In the genomic region with DNA sequence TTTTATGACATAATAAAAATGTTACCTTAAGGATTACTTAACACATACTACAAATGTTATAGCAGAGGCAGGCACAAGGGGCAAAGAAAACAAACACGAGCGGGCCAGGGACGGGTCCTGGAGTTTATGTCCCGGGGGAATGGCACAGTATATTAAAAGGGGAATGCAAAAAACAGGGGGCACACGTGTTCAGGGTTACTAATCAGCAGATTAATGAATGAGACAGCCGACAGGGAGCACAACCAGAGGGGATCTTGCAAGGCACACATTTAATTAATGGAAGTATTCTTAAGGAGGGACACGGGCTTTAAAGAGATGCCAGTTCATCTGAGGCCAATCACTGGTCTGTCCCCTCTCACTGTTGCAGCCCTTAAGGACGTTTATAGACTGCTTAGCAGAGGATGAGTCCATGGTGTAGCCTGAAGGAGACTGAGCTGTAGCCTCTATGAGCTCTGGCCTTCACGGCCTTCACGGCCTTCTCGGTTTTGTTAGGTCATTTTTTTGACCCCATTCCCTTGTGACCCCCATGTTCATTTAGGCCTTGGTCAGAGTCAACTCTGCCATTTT, we compare ENCODE assay signal across 9 mouse cellular contexts. TPM values are rescaled to one million over a fixed set of nuclear protein-coding genes. Genes with fewer than 3 reads are reported as not detected.
DNase-seq lines count a peak whose midpoint lies in the region; ATAC-seq and TF ChIP-seq lines count a peak whose summit lies in the region.
"Had no signal": no experiment of that assay in that cellular context is flagged by ENCODE, and none has a peak within 500 bp of the region (broad histone marks: within the 10 kb centered on the region; RNA-seq: fewer than 3 reads in every experiment).

No protein-coding gene starts in this region.

- H3K4me2 ChIP-seq in hindbrain, embryonic 12.5 days (replicated peaks) = peak overlapping the region; percentile 22
- H3K4me2 ChIP-seq in midbrain, embryonic 12.5 days (replicated peaks) = no peak overlapping the region
- H3K4me2 ChIP-seq: heart, embryonic 15.5 days had no signal

- peak; percentile 47 for DNase-seq in embryo, embryonic 11 days
- no peak for DNase-seq in embryo, embryonic 10 days (ENCODE audit: low spot score)
- peak; percentile 88 for DNase-seq in brain, embryonic 14.5 days (ENCODE audit: low read depth)
- no peak for DNase-seq in urinary bladder, adult 18-20 months (ENCODE audit: low spot score in 2 of 2)
- DNase-seq in B cell, adult 2 months = no peak
- DNase-seq in right cerebral cortex, adult 18-20 months = no peak

- H3K36me3 ChIP-seq in hindbrain, embryonic 12.5 days = 0 out of 2 replicates have a peak, but pooled peaks cover 3% of the 10 kb centered on the region
- peaks cover 7% of the 10 kb centered on the region; the same call in 1 of the 2 replicates for H3K36me3 ChIP-seq in midbrain, embryonic 12.5 days

- TF ChIP-seq CTCF in brain, embryonic 14.5 days (IDR thresholded peaks at IDR 0.05; ENCODE audit: borderline replicate concordance, extremely low read depth, insufficient read depth, insufficient read length) = no peak

- H3K9me3 ChIP-seq in hindbrain, embryonic 12.5 days (replicated peaks) = no peaks in the 10 kb centered on the region
- no peaks in the 10 kb centered on the region for H3K9me3 ChIP-seq in midbrain, embryonic 12.5 days
- H3K9me3 ChIP-seq: heart, embryonic 15.5 days had no signal

- no peak overlapping the region for H3K9ac ChIP-seq in hindbrain, embryonic 12.5 days
- no peak overlapping the region for H3K9ac ChIP-seq in midbrain, embryonic 12.5 days (replicated peaks)
- H3K9ac ChIP-seq: heart, embryonic 15.5 days had no signal

- no peak for TF ChIP-seq POLR2A in brain, embryonic 14.5 days (IDR thresholded peaks at IDR 0.05; ENCODE audit: borderline replicate concordance, extremely low read depth, insufficient read depth, insufficient read length, poor library complexity, severe bottlenecking)

- peak overlapping the region; percentile 30; the same call in 1 of the 2 replicates for H3K27ac ChIP-seq in hindbrain, embryonic 12.5 days
- peak overlapping the region; percentile 8 for H3K27ac ChIP-seq in midbrain, embryonic 12.5 days (replicated peaks)
- H3K27ac ChIP-seq: heart, embryonic 15.5 days had no signal

- peak; percentile 82 for ATAC-seq in hindbrain, embryonic 12.5 days (ENCODE audit: low FRiP score)
- peak; percentile 70 for ATAC-seq in midbrain, embryonic 12.5 days (ENCODE audit: low FRiP score, low read depth)

- no peaks in the 10 kb centered on the region for H3K27me3 ChIP-seq in hindbrain, embryonic 12.5 days
- no peaks in the 10 kb centered on the region for H3K27me3 ChIP-seq in midbrain, embryonic 12.5 days
- H3K27me3 ChIP-seq: heart, embryonic 15.5 days had no signal

- H3K4me1 ChIP-seq in hindbrain, embryonic 12.5 days = peaks cover 11% of the 10 kb centered on the region
- H3K4me1 ChIP-seq in midbrain, embryonic 12.5 days = peaks cover 12% of the 10 kb centered on the region; the same call in 1 of the 2 replicates
- H3K4me1 ChIP-seq: heart, embryonic 15.5 days had no signal

- no peak overlapping the region for H3K4me3 ChIP-seq in hindbrain, embryonic 12.5 days
- no peak overlapping the region for H3K4me3 ChIP-seq in midbrain, embryonic 12.5 days
- H3K4me3 ChIP-seq: heart, embryonic 15.5 days had no signal

- WGBS in hindbrain, embryonic 12.5 days = 53% methylated on average over 11 of the region's 11 CpGs
- WGBS in midbrain, embryonic 12.5 days = 64% methylated on average over 11 of the region's 11 CpGs

RNA-seq across cellular contexts. Expression of gene Fam83c, which starts 28.7 kb away (rescaled TPM):
- polyA plus RNA-seq in brain, embryonic 14.5 days (2012; rRNA removed) = 0.04 TPM in 2 replicates
- polyA plus RNA-seq in hindbrain, embryonic 12.5 days (2016; fragmentation: Nextera tagmentation; extraction: Ambion mirVana) = 0.41 and 0.46 TPM in 2 replicates
- polyA plus RNA-seq in midbrain, embryonic 12.5 days (2016; fragmentation: Nextera tagmentation; extraction: Ambion mirVana) = 0.26 and 0.47 TPM in 2 replicates

RNA-seq across cellular contexts. Expression of gene Eif6, which starts 36.7 kb away (rescaled TPM):
- 88.8 and 100.0 TPM in 2 replicates for polyA plus RNA-seq in brain, embryonic 14.5 days (2012; rRNA removed)
- polyA plus RNA-seq in hindbrain, embryonic 12.5 days (2016; fragmentation: Nextera tagmentation; extraction: Ambion mirVana) = 151 and 160 TPM in 2 replicates
- polyA plus RNA-seq in midbrain, embryonic 12.5 days (2016; fragmentation: Nextera tagmentation; extraction: Ambion mirVana) = 165 and 179 TPM in 2 replicates

RNA-seq across cellular contexts. Expression of gene BC029722, which starts 44.2 kb away (rescaled TPM):
- 21.5 and 26.5 TPM in 2 replicates for polyA plus RNA-seq in brain, embryonic 14.5 days (2012; rRNA removed)
- 17.1 and 17.3 TPM in 2 replicates for polyA plus RNA-seq in hindbrain, embryonic 12.5 days (2016; fragmentation: Nextera tagmentation; extraction: Ambion mirVana)
- polyA plus RNA-seq in midbrain, embryonic 12.5 days (2016; fragmentation: Nextera tagmentation; extraction: Ambion mirVana) = 14.4 and 14.7 TPM in 2 replicates

Comparison
In these comparisons a context has a peak if more than half of its experiments do, and no peak if none do; other contexts are left out.
1. DNase-seq: peak in embryo, embryonic 11 days (single experiment) and brain, embryonic 14.5 days (single experiment); none in embryo, embryonic 10 days (single experiment), urinary bladder, adult 18-20 months (0 of 2), B cell, adult 2 months (0 of 2) and right cerebral cortex, adult 18-20 months (single experiment).